Mouse (Mus musculus): ENCODE measurements at regions not wholly inside any gene's neighbourhood (a gene's known extent, or its start where the extent isn't known, plus 50 kb on each side); places are given as distances from the start of the nearest gene placed in this dataset.

GRCm38 (mm10) chr17:45889451-45889850 lies 142.7 kb downstream of the Vegfa start:
- no peak for DNase-seq (ENCODE audit: inconsistent ontology term)

GRCm38 (mm10) chr17:45889051-45889450 lies 143.1 kb downstream of the Vegfa start:
- DNase-seq (ENCODE audit: inconsistent ontology term): no peak

DNA sequence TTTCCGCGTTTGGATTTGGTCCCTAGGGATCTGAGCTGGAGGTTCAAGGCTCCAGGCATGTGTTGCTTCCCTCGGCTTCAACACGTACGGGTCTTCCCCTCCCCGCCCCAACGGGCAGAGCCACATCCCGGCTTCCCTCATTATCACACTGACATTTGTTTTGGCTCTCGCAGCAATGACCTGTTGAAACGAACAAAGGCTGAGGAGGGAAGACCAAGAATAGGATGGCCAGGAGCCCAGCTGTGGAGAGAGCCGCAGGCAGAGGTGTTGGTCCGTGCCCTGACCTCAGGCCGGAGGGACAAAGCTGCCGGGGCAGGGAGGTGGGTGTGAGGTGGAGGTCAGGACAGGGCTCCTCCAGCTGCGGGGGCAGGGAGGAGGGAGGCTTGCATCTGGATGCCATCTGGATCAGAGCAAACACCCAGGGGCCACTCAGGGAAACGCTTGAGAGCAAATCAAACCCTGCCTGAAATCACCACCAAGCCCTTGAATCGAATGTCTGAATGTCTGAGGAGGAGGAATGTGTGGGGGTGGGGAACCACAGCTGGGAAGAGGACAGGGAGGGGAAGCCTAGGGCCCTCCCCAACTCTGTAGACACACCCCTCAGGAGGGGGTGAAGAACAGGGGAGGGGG lies 145.6 kb downstream of the Vegfa start:
- peak; percentile 24 for DNase-seq (ENCODE audit: inconsistent ontology term)

GRCm38 (mm10) chr17:45885461-45886336 lies 146.5 kb downstream of the Vegfa start:
- no peak for DNase-seq (ENCODE audit: inconsistent ontology term)

- no peak for DNase-seq (ENCODE audit: inconsistent ontology term)
Observed at GRCm38 (mm10) chr17:45884021-45884722, 148.0 kb downstream of the Vegfa start.

- DNase-seq (ENCODE audit: inconsistent ontology term): no peak
Observed at GRCm38 (mm10) chr17:45882682-45883081, 149.0 kb upstream of the 1600014C23Rik start.

GRCm38 (mm10) chr17:45881284-45881683 lies 147.6 kb upstream of the 1600014C23Rik start:
- no peak for DNase-seq (ENCODE audit: inconsistent ontology term)

DNA sequence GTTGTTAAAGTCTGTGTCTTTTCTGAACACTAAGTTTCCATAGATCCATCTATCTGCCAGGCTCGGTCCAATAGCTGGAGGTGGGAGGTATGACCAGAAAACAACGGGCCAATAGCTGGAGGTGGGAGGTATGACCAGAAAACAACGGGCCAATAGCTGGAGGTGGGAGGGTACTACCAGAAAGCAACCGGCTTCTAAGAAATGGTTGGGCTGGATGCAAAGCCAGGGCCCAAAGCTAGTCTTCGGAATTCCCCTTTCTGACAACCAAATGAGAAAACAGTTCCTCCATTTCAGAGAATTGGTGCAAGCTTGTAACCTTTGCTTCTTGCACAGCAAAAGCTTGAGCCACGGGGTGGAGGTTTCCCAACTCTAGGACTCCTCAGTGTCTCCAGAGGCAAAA lies 147.1 kb upstream of the 1600014C23Rik start:
- no peak for DNase-seq (ENCODE audit: inconsistent ontology term)

GRCm38 (mm10) chr17:45879478-45880250 lies 146.0 kb upstream of the 1600014C23Rik start:
- no peak for DNase-seq (ENCODE audit: inconsistent ontology term)

DNA sequence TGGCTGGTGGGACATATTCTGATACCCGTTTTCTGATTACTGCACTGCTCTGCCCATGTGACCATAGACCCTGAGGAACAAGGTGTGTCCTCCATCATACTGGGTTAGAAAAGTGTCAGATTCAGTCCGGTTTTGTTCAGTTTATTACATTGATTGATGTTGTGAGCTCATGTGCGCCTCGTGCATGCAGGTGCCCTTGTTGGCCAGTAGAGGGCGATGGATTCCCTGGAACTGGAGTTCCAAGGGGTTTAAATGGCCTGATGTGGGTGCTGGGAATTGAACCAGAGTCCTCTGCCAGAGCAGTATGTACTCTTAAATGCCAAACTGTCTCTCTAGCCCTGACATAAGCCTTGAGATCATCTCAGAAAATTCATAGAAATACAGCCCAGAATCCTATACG lies 144.8 kb upstream of the 1600014C23Rik start:
- DNase-seq (ENCODE audit: inconsistent ontology term): no peak

DNA sequence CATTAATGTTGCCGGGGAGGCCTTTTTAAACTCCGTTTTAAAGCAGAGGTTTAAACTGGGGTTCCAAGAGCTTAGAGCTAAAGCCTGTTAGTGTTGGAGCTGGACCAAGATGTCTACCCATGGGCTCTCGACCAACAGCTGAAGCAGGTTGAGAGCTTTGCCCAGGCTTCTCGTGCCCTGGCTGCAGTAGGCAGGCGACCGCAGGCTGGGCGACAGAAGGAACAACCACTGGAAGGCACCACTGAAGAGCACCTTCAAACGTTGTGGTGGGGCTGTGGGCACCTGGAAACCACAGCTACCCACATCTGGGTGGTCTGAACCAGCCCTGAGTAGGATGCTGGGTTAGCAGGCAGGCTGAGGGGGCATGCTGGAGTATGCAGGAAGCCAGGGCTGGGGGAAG lies 141.7 kb upstream of the 1600014C23Rik start:
- DNase-seq (ENCODE audit: inconsistent ontology term): no peak

GRCm38 (mm10) chr17:45873996-45874395 lies 140.4 kb upstream of the 1600014C23Rik start:
- no peak for DNase-seq (ENCODE audit: inconsistent ontology term)

DNA sequence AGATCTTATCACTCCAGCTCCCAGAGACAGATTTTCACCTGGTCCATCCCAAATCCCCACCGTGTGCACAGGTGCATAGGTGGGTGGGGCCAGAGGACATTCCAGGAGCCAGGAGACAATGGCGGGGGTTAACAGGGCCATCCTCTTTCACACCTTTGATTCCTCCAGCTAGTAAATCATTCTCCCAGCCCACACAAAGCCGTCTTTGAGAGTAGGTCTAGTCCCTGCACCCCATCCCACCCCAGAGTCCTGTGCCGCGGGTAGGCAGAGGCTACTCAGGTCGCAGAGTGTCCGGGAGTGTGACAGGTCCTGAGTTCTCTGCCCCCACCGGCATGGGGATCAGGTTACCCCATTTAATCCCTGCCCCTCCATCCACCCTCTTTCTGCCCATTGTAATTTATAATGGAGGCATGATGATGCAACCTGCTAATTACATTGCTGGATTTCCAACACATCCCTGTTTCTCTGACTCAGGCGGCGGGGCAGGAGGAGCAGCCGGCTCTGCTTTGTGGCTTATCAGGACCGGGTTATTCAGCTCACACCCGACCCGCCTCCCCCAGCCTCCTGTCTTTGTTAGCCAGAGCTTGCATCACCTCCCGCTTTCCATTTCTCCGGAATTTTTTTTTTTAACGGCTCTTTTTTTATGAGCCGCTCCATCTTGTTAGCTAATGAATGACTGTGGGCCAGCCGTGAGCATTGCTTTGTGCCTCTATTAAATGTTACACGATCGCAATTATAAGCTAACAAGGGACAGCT lies 139.7 kb upstream of the 1600014C23Rik start:
- peak; percentile 95 for DNase-seq (ENCODE audit: inconsistent ontology term)

DNA sequence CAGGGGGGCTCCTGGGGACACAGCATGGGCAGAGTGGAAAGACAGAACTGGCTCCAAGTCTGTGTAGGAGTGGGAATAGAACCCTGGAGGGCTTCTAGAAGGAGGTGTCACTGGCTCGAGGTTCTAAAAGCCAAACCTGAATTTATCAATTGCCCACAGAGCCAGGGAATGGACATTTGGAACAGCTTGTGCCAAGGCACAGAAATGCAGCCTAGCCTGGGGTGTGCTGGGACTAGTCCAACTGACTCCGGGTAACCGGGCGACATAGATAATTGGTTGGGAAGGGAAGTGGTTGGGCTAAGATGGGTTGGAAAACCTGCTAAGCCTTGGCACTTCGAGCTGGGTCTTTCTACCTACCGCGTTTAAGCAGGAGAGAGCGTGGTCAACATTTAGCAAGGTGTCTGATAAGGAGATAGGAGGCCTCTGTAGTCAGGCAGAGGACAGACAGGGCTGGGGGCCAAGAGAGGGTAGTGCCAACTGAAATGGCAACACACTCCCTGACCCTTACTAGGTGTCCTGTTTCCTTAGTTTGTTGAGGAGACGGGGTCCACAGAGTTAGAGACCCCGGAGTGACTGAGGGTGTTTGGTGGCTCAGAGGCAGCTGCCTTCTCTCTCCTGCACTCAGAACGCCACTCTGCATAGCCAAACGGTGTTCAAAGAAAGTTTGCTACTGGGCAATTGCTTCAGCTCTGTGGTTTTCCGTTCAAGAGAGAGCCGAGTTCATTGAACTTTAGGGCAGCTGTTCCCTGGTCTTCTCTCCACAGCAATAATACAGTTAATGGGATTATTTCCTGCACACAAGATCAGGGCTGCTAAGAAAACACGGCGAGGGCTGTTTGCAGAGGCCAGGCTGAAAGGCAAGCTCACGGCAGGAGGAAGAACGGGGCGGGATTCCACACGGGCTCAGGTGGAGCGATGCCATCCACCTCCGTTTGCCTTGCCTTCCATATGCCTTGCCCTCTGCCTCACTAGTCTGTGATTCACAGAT lies 138.3 kb upstream of the 1600014C23Rik start:
- peak; percentile 84 for DNase-seq (ENCODE audit: inconsistent ontology term)

DNA sequence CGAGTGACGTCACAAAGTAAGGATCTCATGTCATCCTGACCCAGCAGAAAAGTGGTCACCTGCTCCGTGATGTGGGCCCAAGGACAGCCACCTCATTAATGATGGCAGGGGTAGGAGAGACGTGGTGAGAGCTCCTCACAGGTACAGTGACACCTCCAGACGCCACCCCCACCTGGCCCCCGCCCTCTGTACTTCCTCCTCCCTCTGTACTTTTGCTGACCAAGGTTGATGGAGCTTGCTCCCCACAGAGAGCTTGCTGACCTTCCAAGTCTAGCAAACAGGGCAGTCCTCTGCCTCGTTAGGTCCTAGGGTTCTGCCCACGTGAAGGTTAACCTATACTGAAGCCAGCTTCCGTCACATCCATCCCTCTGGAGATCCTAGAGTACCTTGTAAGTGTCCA lies 137.4 kb upstream of the 1600014C23Rik start:
- DNase-seq (ENCODE audit: inconsistent ontology term): no peak

- DNase-seq (ENCODE audit: inconsistent ontology term): no peak
Observed at GRCm38 (mm10) chr17:45869014-45869968, 135.6 kb upstream of the 1600014C23Rik start.

DNA sequence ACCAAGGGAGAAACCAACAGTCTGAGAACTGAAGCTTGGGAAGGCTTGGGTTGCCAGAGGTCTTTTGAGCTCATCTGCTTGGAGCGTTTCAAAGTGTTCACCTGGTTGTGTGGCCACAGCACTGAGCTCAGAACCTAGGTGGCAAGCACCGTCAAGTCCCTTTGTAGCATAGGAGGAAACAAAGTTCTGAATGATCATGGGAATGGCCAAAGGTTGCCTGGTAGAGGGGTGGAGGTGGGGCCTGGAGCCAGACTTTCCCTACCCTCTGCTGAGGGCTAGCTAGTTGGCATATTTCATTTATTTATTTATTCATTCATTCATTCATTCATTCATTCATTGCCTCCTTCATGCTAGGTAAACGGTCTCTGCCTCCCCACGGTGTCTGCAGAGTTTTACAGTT lies 134.9 kb upstream of the 1600014C23Rik start:
- DNase-seq (ENCODE audit: inconsistent ontology term): no peak

- no peak for DNase-seq (ENCODE audit: inconsistent ontology term)
Observed at GRCm38 (mm10) chr17:45867727-45868126, 134.1 kb upstream of the 1600014C23Rik start.
